Mouse (Mus musculus): ENCODE data around the gene Mob1a.

GRCm38 (mm10) chr6:83341387-83341786 lies 15.6 kb downstream of the Mob1a start:
- no peak for TF ChIP-seq POLR2A (IDR thresholded peaks at IDR 0.05; ENCODE audit: insufficient read length, low read depth)
- no peak for TF ChIP-seq POLR2AphosphoS2 (IDR thresholded peaks at IDR 0.05; ENCODE audit: insufficient read length, low read depth)
- TF ChIP-seq MAX (IDR thresholded peaks at IDR 0.05; ENCODE audit: low read depth), result no peak
- no peak for TF ChIP-seq TCF12 (IDR thresholded peaks at IDR 0.05; ENCODE audit: insufficient read depth, poor library complexity, severe bottlenecking)
- no peak for TF ChIP-seq TCF3 (IDR thresholded peaks at IDR 0.05; ENCODE audit: insufficient read length, low read depth)
- no peak for TF ChIP-seq USF1 (IDR thresholded peaks at IDR 0.05; ENCODE audit: low read depth)
- no peak for TF ChIP-seq CEBPB (IDR thresholded peaks at IDR 0.05; ENCODE audit: insufficient read depth, poor library complexity, severe bottlenecking)
- no peak for TF ChIP-seq MYOG (IDR thresholded peaks at IDR 0.05; ENCODE audit: control insufficient read depth in 1 of 3, insufficient read depth in 1 of 3, insufficient read length in 2 of 3, low read depth in 2 of 3)
- no peak for TF ChIP-seq MYOD1 (IDR thresholded peaks at IDR 0.05; ENCODE audit: control insufficient read depth in 1 of 3, insufficient read length in 2 of 3, low read depth in 2 of 3)
- TF ChIP-seq E2F4 (IDR thresholded peaks at IDR 0.05; ENCODE audit: insufficient read depth), result no peak
- TF ChIP-seq REST (IDR thresholded peaks at IDR 0.05; ENCODE audit: insufficient read depth, insufficient read length), result no peak

All from myocyte (in vitro differentiated cells).